Mouse (Mus musculus) mesoderm, embryonic 11.5 days (tissue): ENCODE measurements at regions not wholly inside any gene's neighbourhood (a gene's known extent, or its start where the extent isn't known, plus 50 kb on each side); places are given as distances from the start of the nearest gene placed in this dataset.

Source experiments
- DNase-seq: peaks from one replicate; pipeline ENCODE4 v3.0.0-alpha.2; 2012; ENCODE audit warnings: low read depth, low spot score

GRCm38 (mm10) chr4:69197577-69197976, 243.4 kb upstream of the Brinp1 start:
- DNase-seq = no peak

- DNase-seq = no peak
These were observed 241.9 kb upstream of the Brinp1 start for GRCm38 (mm10) chr4:69196094-69196493.

DNA sequence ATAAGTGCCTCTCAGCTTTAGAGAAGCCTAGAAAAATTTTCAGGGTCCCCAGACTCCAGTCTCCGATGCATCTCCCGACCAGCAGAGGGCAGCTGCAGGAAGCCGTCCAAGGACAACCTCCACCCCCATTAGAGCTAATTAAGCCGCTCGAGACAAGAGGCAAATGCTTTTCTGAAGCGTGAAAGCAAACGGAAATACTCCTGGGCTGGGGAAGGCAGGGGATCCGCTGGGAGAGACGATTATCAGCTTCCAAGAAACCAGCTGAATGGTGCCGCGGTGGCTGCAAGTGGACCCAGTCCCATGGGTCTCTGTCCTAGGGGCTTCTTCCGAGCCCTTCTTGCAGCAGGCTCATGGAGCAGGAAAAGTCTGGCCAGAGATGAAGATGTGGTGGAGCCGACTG, 241.4 kb upstream of the Brinp1 start:
- peak; percentile 73 for DNase-seq
